Mouse (Mus musculus): ENCODE measurements around the gene Slc5a8. TPM values are rescaled to one million over a fixed set of nuclear protein-coding genes. Genes with fewer than 3 reads are reported as not detected.
A peak's percentile ranks its signal among the peaks of the same experiment; 100 is the strongest.

The Slc5a8 gene
- polyA plus RNA-seq, 1 experiment from 2014 or later, result 0.08 TPM

GRCm38 (mm10) chr10:88883721-88884120 lies 2.1 kb upstream of the Slc5a8 start:
- WGBS, result 96% methylated on average over 2 of the region's 2 CpGs
- no peak overlapping the region for H3K4me2 ChIP-seq (ENCODE audit: low read length)
- ATAC-seq, result no peak
- H3K27ac ChIP-seq (ENCODE audit: low read length), result no peak overlapping the region
- peaks cover 8% of the 10 kb centered on the region for H3K4me1 ChIP-seq (replicated peaks; ENCODE audit: control insufficient read depth, insufficient read depth, low read length)
- peaks cover 28% of the 10 kb centered on the region for H3K27me3 ChIP-seq (replicated peaks; ENCODE audit: control insufficient read depth, insufficient read depth, low read length)
- no peak overlapping the region for H3K9ac ChIP-seq (replicated peaks; ENCODE audit: low read depth, low read length)
- H3K36me3 ChIP-seq (ENCODE audit: control insufficient read depth, insufficient read depth), result no peaks in the 10 kb centered on the region
- no peak overlapping the region for H3K4me3 ChIP-seq (replicated peaks; ENCODE audit: low read length)
- no peaks in the 10 kb centered on the region for H3K9me3 ChIP-seq (ENCODE audit: control insufficient read depth, low read length)

GRCm38 (mm10) chr10:88884836-88885235 lies 956 bp upstream of the Slc5a8 start:
- Histone ChIP-seq H3K9me3 (ENCODE audit: control insufficient read depth, low read length) (no peaks in the 10 kb centered on the region), H3K4me1 (replicated peaks; ENCODE audit: control insufficient read depth, insufficient read depth, low read length) (peaks cover 8% of the 10 kb centered on the region), H3K36me3 (ENCODE audit: control insufficient read depth, insufficient read depth) (no peaks in the 10 kb centered on the region), H3K4me3 (replicated peaks; ENCODE audit: low read length) (no peak overlapping the region), H3K27me3 (replicated peaks; ENCODE audit: control insufficient read depth, insufficient read depth, low read length) (peaks cover 28% of the 10 kb centered on the region), H3K27ac (ENCODE audit: low read length) (no peak overlapping the region), H3K4me2 (ENCODE audit: low read length) (no peak overlapping the region), H3K9ac (replicated peaks; ENCODE audit: low read depth, low read length) (no peak overlapping the region)
- 86% methylated on average over 6 of the region's 6 CpGs for WGBS
- no peak for ATAC-seq

GRCm38 (mm10) chr10:88886114-88886513 lies 322 bp downstream of the Slc5a8 start:
- 2% methylated on average over 32 of the region's 32 CpGs for WGBS
- Histone ChIP-seq H3K9me3 (ENCODE audit: control insufficient read depth, low read length) (no peaks in the 10 kb centered on the region), H3K4me3 (replicated peaks; ENCODE audit: low read length) (peak overlapping the region; percentile 42), H3K4me2 (ENCODE audit: low read length) (peak overlapping the region; percentile 61), H3K9ac (replicated peaks; ENCODE audit: low read depth, low read length) (0 out of 2 replicates have a peak overlapping the region, but pooled peaks have one; percentile 13), H3K36me3 (ENCODE audit: control insufficient read depth, insufficient read depth) (no peaks in the 10 kb centered on the region), H3K27ac (ENCODE audit: low read length) (no peak overlapping the region), H3K27me3 (replicated peaks; ENCODE audit: control insufficient read depth, insufficient read depth, low read length) (peaks cover 28% of the 10 kb centered on the region), H3K4me1 (replicated peaks; ENCODE audit: control insufficient read depth, insufficient read depth, low read length) (peaks cover 8% of the 10 kb centered on the region)
- no peak for ATAC-seq

DNA sequence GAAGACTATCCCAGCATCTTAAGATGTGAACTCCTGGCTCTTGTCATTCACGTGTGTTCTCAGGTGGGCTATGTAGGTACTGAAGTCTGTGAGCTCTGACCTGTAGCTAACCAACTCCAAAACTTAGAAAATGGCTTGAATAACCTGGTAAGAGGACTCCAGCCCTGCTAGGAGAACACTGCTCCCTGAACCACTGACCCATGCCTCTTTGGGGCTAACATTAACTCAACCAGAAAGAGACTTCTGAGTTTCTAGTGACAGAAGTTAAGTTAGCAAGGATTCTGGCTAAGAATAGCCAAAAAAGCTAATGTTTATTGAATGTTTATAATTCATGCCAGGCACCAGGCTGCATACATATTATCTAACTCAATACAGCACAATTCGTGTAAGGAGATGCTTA lies 2.6 kb downstream of the Slc5a8 start:
- Histone ChIP-seq H3K9ac (replicated peaks; ENCODE audit: low read depth, low read length) (no peak overlapping the region), H3K27ac (ENCODE audit: low read length) (no peak overlapping the region), H3K4me2 (ENCODE audit: low read length) (no peak overlapping the region), H3K36me3 (ENCODE audit: control insufficient read depth, insufficient read depth) (no peaks in the 10 kb centered on the region), H3K27me3 (replicated peaks; ENCODE audit: control insufficient read depth, insufficient read depth, low read length) (peaks cover 28% of the 10 kb centered on the region), H3K4me1 (replicated peaks; ENCODE audit: control insufficient read depth, insufficient read depth, low read length) (peaks cover 8% of the 10 kb centered on the region), H3K9me3 (ENCODE audit: control insufficient read depth, low read length) (no peaks in the 10 kb centered on the region), H3K4me3 (replicated peaks; ENCODE audit: low read length) (no peak overlapping the region)
- ATAC-seq, result no peak
- WGBS, result 78% methylated on average over 2 of the region's 2 CpGs

- WGBS, result 78% methylated on average over 7 of the region's 7 CpGs
- Histone ChIP-seq H3K36me3 (ENCODE audit: control insufficient read depth, insufficient read depth) (no peaks in the 10 kb centered on the region), H3K27ac (ENCODE audit: low read length) (no peak overlapping the region), H3K9me3 (ENCODE audit: control insufficient read depth, low read length) (no peaks in the 10 kb centered on the region), H3K4me3 (replicated peaks; ENCODE audit: low read length) (no peak overlapping the region), H3K9ac (replicated peaks; ENCODE audit: low read depth, low read length) (no peak overlapping the region), H3K27me3 (replicated peaks; ENCODE audit: control insufficient read depth, insufficient read depth, low read length) (peaks cover 11% of the 10 kb centered on the region), H3K4me1 (replicated peaks; ENCODE audit: control insufficient read depth, insufficient read depth, low read length) (no peaks in the 10 kb centered on the region), H3K4me2 (ENCODE audit: low read length) (no peak overlapping the region)
- ATAC-seq, result no peak
These were observed 5.6 kb downstream of the Slc5a8 start for GRCm38 (mm10) chr10:88891410-88891809.

GRCm38 (mm10) chr10:88892560-88893087 lies 6.8 kb downstream of the Slc5a8 start:
- no peak overlapping the region for H3K27ac ChIP-seq (ENCODE audit: low read length)

GRCm38 (mm10) chr10:88897032-88897431 lies 11.2 kb downstream of the Slc5a8 start:
- Histone ChIP-seq H3K27me3 (replicated peaks; ENCODE audit: control insufficient read depth, insufficient read depth, low read length) (no peaks in the 10 kb centered on the region), H3K4me1 (replicated peaks; ENCODE audit: control insufficient read depth, insufficient read depth, low read length) (no peaks in the 10 kb centered on the region), H3K9me3 (ENCODE audit: control insufficient read depth, low read length) (no peaks in the 10 kb centered on the region), H3K27ac (ENCODE audit: low read length) (no peak overlapping the region), H3K4me3 (replicated peaks; ENCODE audit: low read length) (no peak overlapping the region), H3K9ac (replicated peaks; ENCODE audit: low read depth, low read length) (no peak overlapping the region), H3K4me2 (ENCODE audit: low read length) (no peak overlapping the region), H3K36me3 (ENCODE audit: control insufficient read depth, insufficient read depth) (no peaks in the 10 kb centered on the region)
- ATAC-seq, result no peak
- 90% methylated on average over 6 of the region's 6 CpGs for WGBS

More at GRCm38 (mm10) chr10:88892560-88893087, 6.8 kb downstream of the Slc5a8 start:
- ATAC-seq, result no peak
- Histone ChIP-seq H3K4me2 (ENCODE audit: low read length) (no peak overlapping the region), H3K9ac (replicated peaks; ENCODE audit: low read depth, low read length) (no peak overlapping the region), H3K9me3 (ENCODE audit: control insufficient read depth, low read length) (no peaks in the 10 kb centered on the region), H3K36me3 (ENCODE audit: control insufficient read depth, insufficient read depth) (no peaks in the 10 kb centered on the region), H3K4me1 (replicated peaks; ENCODE audit: control insufficient read depth, insufficient read depth, low read length) (no peaks in the 10 kb centered on the region), H3K27me3 (replicated peaks; ENCODE audit: control insufficient read depth, insufficient read depth, low read length) (peaks cover 1% of the 10 kb centered on the region; the same call in 1 of the 2 replicates), H3K4me3 (replicated peaks; ENCODE audit: low read length) (no peak overlapping the region)
- 57% methylated on average over 8 of the region's 8 CpGs for WGBS

GRCm38 (mm10) chr10:88949649-88950296 lies 64.0 kb downstream of the Slc5a8 start:
- no peaks in the 10 kb centered on the region for H3K4me1 ChIP-seq (replicated peaks; ENCODE audit: control insufficient read depth, insufficient read depth, low read length)
- WGBS, result 95% methylated on average over 12 of the region's 12 CpGs
- H3K4me2 ChIP-seq (ENCODE audit: low read length), result no peak overlapping the region
- H3K9me3 ChIP-seq (ENCODE audit: control insufficient read depth, low read length), result no peaks in the 10 kb centered on the region
- H3K36me3 ChIP-seq (ENCODE audit: control insufficient read depth, insufficient read depth), result no peaks in the 10 kb centered on the region
- H3K4me3 ChIP-seq (replicated peaks; ENCODE audit: low read length), result no peak overlapping the region
- H3K27me3 ChIP-seq (replicated peaks; ENCODE audit: control insufficient read depth, insufficient read depth, low read length), result no peaks in the 10 kb centered on the region
- H3K27ac ChIP-seq (ENCODE audit: low read length), result no peak overlapping the region
- no peak for ATAC-seq
- H3K9ac ChIP-seq (replicated peaks; ENCODE audit: low read depth, low read length), result no peak overlapping the region

- WGBS, result 83% methylated on average over 4 of the region's 4 CpGs
- H3K36me3 ChIP-seq (ENCODE audit: control insufficient read depth, insufficient read depth), result no peaks in the 10 kb centered on the region
These were observed 64.5 kb downstream of the Slc5a8 start for GRCm38 (mm10) chr10:88950297-88950653.

More at GRCm38 (mm10) chr10:88950297-88950653, 64.5 kb downstream of the Slc5a8 start:
- Histone ChIP-seq H3K9ac (replicated peaks; ENCODE audit: low read depth, low read length) (no peak overlapping the region), H3K4me2 (ENCODE audit: low read length) (no peak overlapping the region), H3K27ac (ENCODE audit: low read length) (no peak overlapping the region), H3K9me3 (ENCODE audit: control insufficient read depth, low read length) (no peaks in the 10 kb centered on the region), H3K4me3 (replicated peaks; ENCODE audit: low read length) (no peak overlapping the region), H3K27me3 (replicated peaks; ENCODE audit: control insufficient read depth, insufficient read depth, low read length) (no peaks in the 10 kb centered on the region), H3K4me1 (replicated peaks; ENCODE audit: control insufficient read depth, insufficient read depth, low read length) (no peaks in the 10 kb centered on the region)
- no peak for ATAC-seq

Data from forebrain, embryonic 16.5 days (tissue).